Mouse (Mus musculus) thymus, adult 2 months (tissue): ENCODE measurements at regions not wholly inside any gene's neighbourhood (a gene's known extent, or its start where the extent isn't known, plus 50 kb on each side); places are given as distances from the start of the nearest gene placed in this dataset.

Experiments
- DNase-seq: peaks from one replicate; pipeline ENCODE4 v3.0.0; 2021
- H3K27ac ChIP-seq: fragments of 200-500 bp; 2 replicates; pipeline ENCODE4 v1.5.1; 2012; ENCODE audit warnings: low read length, control low read depth; ENCODE audit not compliant: control insufficient read depth, insufficient read depth
- H3K27me3 ChIP-seq: fragments of 200-500 bp; 2 replicates; pipeline ENCODE4 v1.6.1; 2012; ENCODE audit warnings: mild to moderate bottlenecking, low read length, moderate library complexity, mixed read lengths; ENCODE audit not compliant: control insufficient read depth, insufficient read depth
- H3K36me3 ChIP-seq: fragments of 200-500 bp; 2 replicates; pipeline ENCODE4 v1.6.1; 2012; ENCODE audit warnings: mild to moderate bottlenecking, low read length, moderate library complexity; ENCODE audit not compliant: control insufficient read depth, insufficient read depth
- H3K4me1 ChIP-seq: fragments of 200-500 bp; replicated peaks from 2 replicates; pipeline ENCODE4 v1.6.1; 2012; ENCODE audit warnings: low read length; ENCODE audit not compliant: control insufficient read depth, insufficient read depth
- H3K4me3 ChIP-seq: fragments of 200-500 bp; 2 replicates; pipeline ENCODE4 v1.5.1; 2012; ENCODE audit warnings: mild to moderate bottlenecking, low read length, control low read depth, moderate library complexity; ENCODE audit not compliant: control insufficient read depth, insufficient read depth
- CTCF ChIP-seq: fragments of 200-500 bp; IDR thresholded peaks from 2 replicates; pipeline ENCODE4 v1.5.1; 2012; ENCODE audit warnings: mild to moderate bottlenecking, control low read depth, low read length, moderate library complexity, borderline replicate concordance; ENCODE audit not compliant: control insufficient read depth, poor library complexity, insufficient read depth; ENCODE audit errors: extremely low read depth
- POLR2A ChIP-seq: fragments of 200-500 bp; IDR thresholded peaks from 2 replicates; pipeline ENCODE4 v1.6.1; 2012; ENCODE audit warnings: mild to moderate bottlenecking, low read length, control low read depth, moderate library complexity; ENCODE audit not compliant: control insufficient read depth, poor library complexity, insufficient read depth; ENCODE audit errors: extremely low read depth
- WGBS: fragments of 180-500 bp; shearing (Covaris S2); methylation state at CpG from one replicate; pipeline ENCODE4 v1.1.7; 2018; 5-methylcytosine and 5-hydroxymethylcytosine counted together

DNA sequence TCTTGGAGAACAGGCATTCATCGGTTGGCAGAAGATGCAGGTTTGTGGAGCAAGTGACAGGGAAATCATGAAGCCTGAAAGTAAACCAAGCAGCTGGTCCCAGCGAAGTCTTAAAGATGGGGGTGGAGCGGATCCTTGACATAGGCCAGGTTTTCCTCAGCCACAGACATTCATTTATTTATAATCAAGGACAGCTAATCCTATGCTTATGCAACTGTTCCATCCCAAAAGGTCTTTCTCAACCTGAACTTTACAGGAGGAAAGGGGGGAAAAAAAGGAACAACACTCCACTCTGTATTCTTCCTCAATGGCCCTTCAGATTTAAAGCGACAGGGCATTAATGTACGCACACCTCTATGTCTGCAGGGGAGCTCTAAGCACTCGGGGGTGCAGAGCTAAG lies 121.6 kb downstream of the Gadd45g start:
- H3K36me3 ChIP-seq: no peaks in the 10 kb centered on the region
- TF ChIP-seq CTCF (no peak), POLR2A (no peak)
- H3K27ac ChIP-seq: no peak overlapping the region
- H3K4me3 ChIP-seq: no peak overlapping the region
- no peaks in the 10 kb centered on the region for H3K27me3 ChIP-seq
- 95% methylated on average over 6 of the region's 6 CpGs for WGBS
- H3K4me1 ChIP-seq: peaks cover 31% of the 10 kb centered on the region
- DNase-seq: no peak

DNA sequence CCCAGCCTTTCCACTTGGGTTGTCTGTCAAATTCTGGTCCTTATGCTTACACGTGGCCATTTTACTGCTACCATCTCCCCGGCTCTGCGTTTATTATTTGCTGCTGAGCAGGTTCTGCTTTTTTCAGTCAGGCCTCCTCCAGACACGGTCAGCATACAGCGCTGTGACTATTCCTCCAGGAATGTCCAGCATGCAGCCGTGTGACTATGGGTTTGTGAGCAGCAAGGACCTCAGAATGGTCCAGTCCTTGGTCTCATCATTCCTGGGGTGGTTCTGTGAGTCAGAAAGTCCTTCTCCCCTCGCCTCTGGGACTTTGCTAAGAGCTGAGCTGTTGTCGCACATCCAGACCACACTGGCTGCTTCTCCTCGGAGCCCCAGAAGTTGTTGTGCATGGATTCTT lies 122.3 kb downstream of the Gadd45g start:
- H3K27ac ChIP-seq: no peak overlapping the region
- DNase-seq: no peak
- TF ChIP-seq POLR2A: no peak
- peaks cover 24% of the 10 kb centered on the region for H3K4me1 ChIP-seq
- H3K27me3 ChIP-seq: no peaks in the 10 kb centered on the region
- no peak overlapping the region for H3K4me3 ChIP-seq
- H3K36me3 ChIP-seq: no peaks in the 10 kb centered on the region
- 79% methylated on average over 9 of the region's 9 CpGs for WGBS

DNA sequence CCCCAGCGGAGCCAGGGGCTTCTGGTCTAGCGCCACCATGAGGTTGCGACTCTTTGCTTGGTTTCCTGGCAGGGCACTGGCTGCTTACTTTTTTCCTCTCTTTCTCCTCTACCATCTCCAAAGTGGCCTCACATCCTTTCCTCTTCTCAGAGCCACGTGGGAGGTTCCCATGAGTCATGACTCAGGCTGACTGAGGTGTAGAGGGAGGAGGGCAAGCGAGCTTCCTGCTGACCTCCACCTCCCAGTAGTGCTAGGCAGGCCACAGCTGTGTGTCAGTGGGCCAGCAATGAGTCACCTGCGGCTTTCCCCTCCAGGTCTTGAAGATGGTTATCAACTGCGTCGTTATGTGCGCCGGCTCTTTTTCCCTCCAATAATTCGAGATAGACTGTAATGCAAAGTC lies 123.6 kb downstream of the Gadd45g start:
- Histone ChIP-seq H3K27ac (no peak overlapping the region), H3K4me1 (peaks cover 24% of the 10 kb centered on the region), H3K4me3 (no peak overlapping the region), H3K27me3 (no peaks in the 10 kb centered on the region), H3K36me3 (no peaks in the 10 kb centered on the region)
- no peak for DNase-seq
- no peak for TF ChIP-seq CTCF
- TF ChIP-seq POLR2A: no peak
- 22% methylated on average over 11 of the region's 11 CpGs for WGBS

DNA sequence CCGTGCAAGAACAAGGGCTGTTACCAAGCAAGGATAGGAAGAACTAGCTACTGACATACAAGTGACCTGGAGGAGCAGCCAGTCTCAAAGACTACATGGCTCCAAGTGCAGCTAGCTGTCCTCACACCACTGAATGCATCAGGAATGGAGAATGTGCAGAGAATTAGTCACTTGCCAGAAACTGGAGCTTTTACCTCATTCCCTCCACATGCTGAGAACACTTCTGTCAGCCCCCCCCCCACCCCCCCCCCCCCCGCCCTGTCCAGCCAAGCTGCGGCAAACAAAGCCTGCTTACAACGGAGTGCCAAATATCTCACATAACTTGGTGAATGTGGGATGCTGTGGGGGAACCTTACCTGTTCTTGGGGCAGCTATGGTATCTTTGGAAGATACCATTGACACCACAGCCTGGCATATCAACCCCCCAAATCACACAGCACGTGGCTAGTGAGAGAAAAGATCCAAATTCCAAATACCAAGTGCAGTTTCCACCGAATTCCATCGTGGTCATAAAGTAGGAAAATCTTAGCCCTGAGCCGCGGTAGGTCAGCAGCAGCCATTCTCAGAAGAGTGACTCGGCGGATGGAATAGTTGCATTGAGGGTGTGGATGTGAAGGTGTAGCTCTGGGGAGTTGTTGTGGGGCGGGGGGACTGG lies 126.3 kb downstream of the Gadd45g start:
- Histone ChIP-seq H3K36me3 (no peaks in the 10 kb centered on the region), H3K27me3 (no peaks in the 10 kb centered on the region), H3K27ac (no peak overlapping the region), H3K4me3 (no peak overlapping the region), H3K4me1 (peaks cover 32% of the 10 kb centered on the region)
- no peak for DNase-seq
- WGBS: 91% methylated on average over 12 of the region's 12 CpGs
- TF ChIP-seq CTCF: no peak
- no peak for TF ChIP-seq POLR2A

DNA sequence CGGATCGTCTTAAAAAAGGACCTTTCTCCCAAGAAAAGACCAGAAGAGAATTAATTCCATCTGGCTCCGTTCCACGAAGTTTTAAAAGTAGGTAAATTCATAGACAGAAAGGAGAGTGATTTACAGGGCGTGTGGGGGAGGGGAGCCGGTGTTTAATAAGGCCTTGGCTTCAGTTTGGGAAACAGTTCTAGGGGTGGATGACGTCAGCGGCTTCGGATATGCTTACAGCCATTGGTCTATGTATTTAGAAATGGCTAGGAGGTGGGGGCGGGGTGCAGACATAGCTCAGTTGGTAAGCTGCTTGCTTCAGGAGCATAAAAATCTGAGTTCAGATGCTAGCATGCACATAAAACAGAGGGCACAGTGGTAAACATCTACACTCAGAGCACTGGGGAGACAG lies 127.0 kb downstream of the Gadd45g start:
- TF ChIP-seq CTCF (no peak), POLR2A (no peak)
- no peak overlapping the region for H3K4me3 ChIP-seq
- 96% methylated on average over 10 of the region's 10 CpGs for WGBS
- H3K36me3 ChIP-seq: no peaks in the 10 kb centered on the region
- no peaks in the 10 kb centered on the region for H3K27me3 ChIP-seq
- H3K27ac ChIP-seq: no peak overlapping the region
- H3K4me1 ChIP-seq: peaks cover 32% of the 10 kb centered on the region
- DNase-seq: no peak

DNA sequence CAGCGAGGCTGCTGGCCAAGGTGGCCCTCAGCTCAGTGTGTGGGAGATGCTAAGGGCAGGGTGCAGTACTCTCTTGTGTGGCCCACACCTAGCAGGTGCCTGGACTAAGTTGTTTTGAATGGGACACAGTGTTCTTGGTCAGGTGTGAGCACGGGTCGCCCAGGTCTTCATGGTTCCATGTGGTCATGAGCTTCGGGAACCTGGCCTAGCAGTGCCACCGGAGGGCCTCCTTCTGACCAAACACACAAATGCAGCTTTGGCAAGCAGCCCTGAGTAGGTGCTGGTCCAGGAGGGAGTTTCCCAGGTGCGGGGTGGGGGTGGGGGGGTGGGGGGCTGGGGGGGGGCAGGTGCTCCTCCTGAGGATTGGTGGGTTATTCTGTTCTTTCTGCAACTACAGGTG lies 127.6 kb downstream of the Gadd45g start:
- Histone ChIP-seq H3K4me1 (peaks cover 32% of the 10 kb centered on the region), H3K36me3 (no peaks in the 10 kb centered on the region), H3K27ac (no peak overlapping the region), H3K4me3 (no peak overlapping the region), H3K27me3 (no peaks in the 10 kb centered on the region)
- DNase-seq: no peak
- 84% methylated on average over 6 of the region's 6 CpGs for WGBS
- TF ChIP-seq POLR2A: no peak
- no peak for TF ChIP-seq CTCF

DNA sequence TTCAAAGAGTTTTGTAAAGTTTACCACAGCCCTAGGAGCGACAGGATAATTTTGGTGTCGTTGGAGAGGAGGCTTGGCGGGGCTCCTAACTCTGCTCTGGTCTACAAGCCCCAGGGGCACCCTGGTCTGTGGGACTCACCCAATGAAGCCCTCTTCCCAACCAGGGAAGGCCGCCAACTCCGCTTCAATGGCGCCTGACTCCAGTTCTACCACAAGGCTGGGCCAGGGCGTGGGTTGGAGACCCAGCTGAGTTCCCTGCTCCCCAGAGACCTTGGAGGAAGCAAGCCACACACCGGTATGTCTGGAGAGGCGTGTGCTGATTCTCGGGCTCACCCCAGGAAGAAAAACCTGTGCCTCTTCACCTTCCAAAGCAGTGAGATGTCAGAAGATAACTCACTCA lies 128.9 kb downstream of the Gadd45g start:
- DNase-seq: no peak
- 37% methylated on average over 10 of the region's 10 CpGs for WGBS
- peaks cover 21% of the 10 kb centered on the region for H3K4me1 ChIP-seq
- H3K36me3 ChIP-seq: no peaks in the 10 kb centered on the region
- TF ChIP-seq CTCF: no peak
- no peak for TF ChIP-seq POLR2A
- H3K4me3 ChIP-seq: no peak overlapping the region
- H3K27me3 ChIP-seq: no peaks in the 10 kb centered on the region
- H3K27ac ChIP-seq: no peak overlapping the region
